In genomic region chr7:101836271-101837153, GRCm38 (mm10) we compare ENCODE assay signal across 8 mouse cellular contexts. TPM values are rescaled to one million over a fixed set of nuclear protein-coding genes. Genes with fewer than 3 reads are reported as not detected.
A peak's percentile ranks its signal among the peaks of the same experiment; 100 is the strongest.
DNase-seq lines count a peak whose midpoint lies in the region; ATAC-seq and TF ChIP-seq lines count a peak whose summit lies in the region.

No protein-coding gene starts in this region.

- peaks cover 15% of the 10 kb centered on the region for H3K27me3 ChIP-seq in G1E (ENCODE audit: insufficient read depth, low read length)
- no peaks in the 10 kb centered on the region; the same call in 1 of the 2 replicates for H3K27me3 ChIP-seq in forebrain, postnatal 0 days (ENCODE audit: insufficient read depth, low read length)
- peaks cover 21% of the 10 kb centered on the region; the same call in 1 of the 2 replicates for H3K27me3 ChIP-seq in hindbrain, embryonic 14.5 days (ENCODE audit: control insufficient read depth, insufficient read depth, low read length)

- no peaks in the 10 kb centered on the region for H3K9me3 ChIP-seq in G1E (replicated peaks)
- H3K9me3 ChIP-seq in forebrain, postnatal 0 days (ENCODE audit: low read length): no peaks in the 10 kb centered on the region
- H3K9me3 ChIP-seq in hindbrain, embryonic 14.5 days (ENCODE audit: control insufficient read depth, low read length): no peaks in the 10 kb centered on the region

- peaks cover 38% of the 10 kb centered on the region for H3K36me3 ChIP-seq in G1E (replicated peaks)
- peaks cover 4% of the 10 kb centered on the region; the same call in 1 of the 2 replicates for H3K36me3 ChIP-seq in forebrain, postnatal 0 days (ENCODE audit: insufficient read depth)
- 0 out of 2 replicates have a peak, but pooled peaks cover 2% of the 10 kb centered on the region for H3K36me3 ChIP-seq in hindbrain, embryonic 14.5 days (replicated peaks; ENCODE audit: control insufficient read depth, insufficient read depth)

- H3K4me3 ChIP-seq in G1E (ENCODE audit: low read depth, low read length): peak overlapping the region; percentile 80
- H3K4me3 ChIP-seq in forebrain, postnatal 0 days (ENCODE audit: low read depth, low read length): peak overlapping the region; percentile 50
- H3K4me3 ChIP-seq in hindbrain, embryonic 14.5 days (replicated peaks; ENCODE audit: low read length): peak overlapping the region; percentile 68

- under 1% methylated on average over 62 of the region's 63 CpGs for WGBS in forebrain, postnatal 0 days
- under 1% methylated on average over 63 of the region's 63 CpGs for WGBS in hindbrain, embryonic 14.5 days

- peaks cover 26% of the 10 kb centered on the region for H3K4me1 ChIP-seq in G1E (ENCODE audit: insufficient read depth, low read depth, low read length)
- H3K4me1 ChIP-seq in forebrain, postnatal 0 days (ENCODE audit: insufficient read depth): no peaks in the 10 kb centered on the region
- H3K4me1 ChIP-seq in hindbrain, embryonic 14.5 days (replicated peaks; ENCODE audit: control insufficient read depth, insufficient read depth, low read length): peaks cover 31% of the 10 kb centered on the region

- ATAC-seq in G1E (ENCODE audit: extremely low read depth, insufficient number of reproducible peaks, low FRiP score, poor library complexity, severe bottlenecking): peak; percentile 38; the same call in 1 of the 2 replicates
- ATAC-seq in forebrain, postnatal 0 days: peak; percentile 32
- peak; percentile 47 for ATAC-seq in hindbrain, embryonic 14.5 days (ENCODE audit: low FRiP score)
- ATAC-seq in megakaryocyte, adult 5-6 weeks (ENCODE audit: poor library complexity, severe bottlenecking): peak; percentile 46

- H3K27ac ChIP-seq in forebrain, postnatal 0 days (ENCODE audit: low read depth, low read length): peak overlapping the region; percentile 17
- peak overlapping the region; percentile 84 for H3K27ac ChIP-seq in hindbrain, embryonic 14.5 days

- intact Hi-C loops in left cerebral cortex, postnatal 14 days (cut with DNase I): loop anchor here (5.0 kb wide), 1 partner anchor 159 kb away; no protein-coding TSS in a partner anchor

- H3K9ac ChIP-seq in forebrain, postnatal 0 days: peak overlapping the region; percentile 51
- H3K9ac ChIP-seq in hindbrain, embryonic 14.5 days: peak overlapping the region; percentile 74

- no peak for TF ChIP-seq CTCF in G1E (IDR thresholded peaks at IDR 0.05; ENCODE audit: low read depth, low read length)
- TF ChIP-seq CTCF in brain, embryonic 14.5 days (IDR thresholded peaks at IDR 0.05; ENCODE audit: borderline replicate concordance, extremely low read depth, insufficient read depth, insufficient read length): no peak
- no peak for TF ChIP-seq CTCF in forebrain, postnatal 0 days (IDR thresholded peaks at IDR 0.05; ENCODE audit: low read depth)

- TF ChIP-seq POLR2A in brain, embryonic 14.5 days (IDR thresholded peaks at IDR 0.05; ENCODE audit: borderline replicate concordance, extremely low read depth, insufficient read depth, insufficient read length, poor library complexity, severe bottlenecking): 0 out of 2 replicates have a peak, but pooled peaks have one; percentile 45

- H3K4me2 ChIP-seq in forebrain, postnatal 0 days (ENCODE audit: low read depth): peak overlapping the region; percentile 99
- H3K4me2 ChIP-seq in hindbrain, embryonic 14.5 days (replicated peaks): peak overlapping the region; percentile 97

- DNase-seq in G1E (ENCODE audit: low spot score): peak; percentile 36
- DNase-seq in brain, embryonic 14.5 days (ENCODE audit: low read depth): peak; percentile 86
- DNase-seq in forebrain, postnatal 0 days: peak; percentile 53
- DNase-seq in hindbrain, embryonic 14.5 days (ENCODE audit: low spot score): peak; percentile 60
- peak; percentile 35 to 47 for DNase-seq in left cerebral cortex, postnatal 14 days (ENCODE audit: low spot score in 2 of 2)
- DNase-seq in right cerebral cortex, adult 18-20 months: peak; percentile 38
- DNase-seq in urinary bladder, postnatal 25 days (ENCODE audit: low spot score): peak; percentile 64

RNA-seq across cellular contexts. Expression of gene Inppl1, which starts 1.5 kb away (rescaled TPM):
- total RNA-seq in G1E (2014; fragmentation: Nextera tagmentation) (31.6 and 55.6 TPM in 2 replicates), G1E (2017) (41.0 and 43.2 TPM in 2 replicates)
- polyA plus RNA-seq in G1E (2012): 54.1 and 62.2 TPM in 2 replicates
- 29.9 and 36.2 TPM in 2 replicates for polyA plus RNA-seq in brain, embryonic 14.5 days (2012; rRNA removed)
- total RNA-seq in forebrain, postnatal 0 days (2014; rRNA removed): 14.7 and 15.4 TPM in 2 replicates
- polyA plus RNA-seq in forebrain, postnatal 0 days (2015; fragmentation: Nextera tagmentation; extraction: Ambion mirVana): 6.6 and 9.6 TPM in 2 replicates
- 7.8 and 10.5 TPM in 2 replicates for polyA plus RNA-seq in hindbrain, embryonic 14.5 days (2014; fragmentation: Nextera tagmentation; extraction: Ambion mirVana)
- total RNA-seq in left cerebral cortex, postnatal 14 days (2021): 10 to 100 TPM; 23.0 to 27.3 TPM
- total RNA-seq in megakaryocyte, adult 5-6 weeks (2015): 12.2 and 12.4 TPM in 2 replicates
- 18.2 and 52.7 TPM in 2 replicates for total RNA-seq in megakaryocyte, adult 5-6 weeks (2017)

RNA-seq across cellular contexts. Expression of gene Phox2a, which starts 18.4 kb away (rescaled TPM):
- total RNA-seq in G1E (2014; fragmentation: Nextera tagmentation): not detected in 2 replicates
- total RNA-seq in G1E (2017): 0.27 TPM in 1 of 2 replicates, not detected in the other
- not detected in 2 replicates for polyA plus RNA-seq in G1E (2012)
- 0.87 and 3.1 TPM in 2 replicates for polyA plus RNA-seq in brain, embryonic 14.5 days (2012; rRNA removed)
- not detected in 2 replicates for total RNA-seq in forebrain, postnatal 0 days (2014; rRNA removed)
- polyA plus RNA-seq in forebrain, postnatal 0 days (2015; fragmentation: Nextera tagmentation; extraction: Ambion mirVana): not detected in 2 replicates
- polyA plus RNA-seq in hindbrain, embryonic 14.5 days (2014; fragmentation: Nextera tagmentation; extraction: Ambion mirVana): 3.5 TPM in 2 replicates
- total RNA-seq in left cerebral cortex, postnatal 14 days (2021): not detected
- not detected in 2 replicates for total RNA-seq in megakaryocyte, adult 5-6 weeks (2015)
- total RNA-seq in megakaryocyte, adult 5-6 weeks (2017): not detected in 2 replicates

RNA-seq across cellular contexts. Expression of gene Folr2, which starts 20.5 kb away (rescaled TPM):
- not detected in 2 replicates for total RNA-seq in G1E (2014; fragmentation: Nextera tagmentation)
- not detected in 2 replicates for total RNA-seq in G1E (2017)
- polyA plus RNA-seq in G1E (2012): not detected in 2 replicates
- polyA plus RNA-seq in brain, embryonic 14.5 days (2012; rRNA removed): 4.3 and 4.5 TPM in 2 replicates
- total RNA-seq in forebrain, postnatal 0 days (2014; rRNA removed): 3.4 and 3.8 TPM in 2 replicates
- polyA plus RNA-seq in forebrain, postnatal 0 days (2015; fragmentation: Nextera tagmentation; extraction: Ambion mirVana): 2.5 and 3.0 TPM in 2 replicates
- 1.2 and 3.3 TPM in 2 replicates for polyA plus RNA-seq in hindbrain, embryonic 14.5 days (2014; fragmentation: Nextera tagmentation; extraction: Ambion mirVana)
- under 1 TPM; 0.76 to 0.83 TPM for total RNA-seq in left cerebral cortex, postnatal 14 days (2021)
- total RNA-seq in megakaryocyte, adult 5-6 weeks (2015): 0.96 TPM in 1 of 2 replicates, not detected in the other
- total RNA-seq in megakaryocyte, adult 5-6 weeks (2017): not detected in 2 replicates

RNA-seq across cellular contexts. Expression of gene Anapc15, which starts 27.0 kb away (rescaled TPM):
- total RNA-seq in G1E (2014; fragmentation: Nextera tagmentation) (55.6 and 63.3 TPM in 2 replicates), G1E (2017) (113 and 128 TPM in 2 replicates)
- polyA plus RNA-seq in G1E (2012): 20.2 and 20.5 TPM in 2 replicates
- polyA plus RNA-seq in brain, embryonic 14.5 days (2012; rRNA removed): 88.7 and 115 TPM in 2 replicates
- total RNA-seq in forebrain, postnatal 0 days (2014; rRNA removed): 47.0 and 64.2 TPM in 2 replicates
- polyA plus RNA-seq in forebrain, postnatal 0 days (2015; fragmentation: Nextera tagmentation; extraction: Ambion mirVana): 68.8 and 73.3 TPM in 2 replicates
- polyA plus RNA-seq in hindbrain, embryonic 14.5 days (2014; fragmentation: Nextera tagmentation; extraction: Ambion mirVana): 63.0 and 65.5 TPM in 2 replicates
- total RNA-seq in left cerebral cortex, postnatal 14 days (2021): 10 to 100 TPM; 29.5 to 32.7 TPM
- 57.1 and 70.8 TPM in 2 replicates for total RNA-seq in megakaryocyte, adult 5-6 weeks (2015)
- total RNA-seq in megakaryocyte, adult 5-6 weeks (2017): 69.3 and 94.9 TPM in 2 replicates

RNA-seq across cellular contexts. Expression of gene Folr1, which starts 34.1 kb away (rescaled TPM):
- not detected in 2 replicates for total RNA-seq in G1E (2014; fragmentation: Nextera tagmentation)
- 0.22 and 0.64 TPM in 2 replicates for total RNA-seq in G1E (2017)
- not detected in 2 replicates for polyA plus RNA-seq in G1E (2012)
- polyA plus RNA-seq in brain, embryonic 14.5 days (2012; rRNA removed): 16.3 and 25.3 TPM in 2 replicates
- 7.0 and 10.5 TPM in 2 replicates for total RNA-seq in forebrain, postnatal 0 days (2014; rRNA removed)
- polyA plus RNA-seq in forebrain, postnatal 0 days (2015; fragmentation: Nextera tagmentation; extraction: Ambion mirVana): 38.5 and 49.6 TPM in 2 replicates
- polyA plus RNA-seq in hindbrain, embryonic 14.5 days (2014; fragmentation: Nextera tagmentation; extraction: Ambion mirVana): 43.0 and 69.7 TPM in 2 replicates
- total RNA-seq in left cerebral cortex, postnatal 14 days (2021): 1 to 10 TPM; 4.2 to 5.7 TPM
- 0.62 TPM in 1 of 2 replicates, not detected in the other for total RNA-seq in megakaryocyte, adult 5-6 weeks (2015)
- total RNA-seq in megakaryocyte, adult 5-6 weeks (2017): 0.62 TPM in 1 of 2 replicates, not detected in the other

Comparison
In these comparisons a context has a peak if more than half of its experiments do, and no peak if none do; other contexts are left out.
1. Peak in every context shown above with its lines: DNase-seq, ATAC-seq, H3K4me3 ChIP-seq and H3K27ac ChIP-seq.
2. DNase-seq: peak in every context shown above with its lines; median percentile 86 in brain, embryonic 14.5 days; 64 in urinary bladder, postnatal 25 days; 60 in hindbrain, embryonic 14.5 days; 53 in forebrain, postnatal 0 days; 41 in left cerebral cortex, postnatal 14 days; 38 in right cerebral cortex, adult 18-20 months; 36 in G1E.